ENCODE assay signal across 19 mouse cellular contexts in the genomic region with DNA sequence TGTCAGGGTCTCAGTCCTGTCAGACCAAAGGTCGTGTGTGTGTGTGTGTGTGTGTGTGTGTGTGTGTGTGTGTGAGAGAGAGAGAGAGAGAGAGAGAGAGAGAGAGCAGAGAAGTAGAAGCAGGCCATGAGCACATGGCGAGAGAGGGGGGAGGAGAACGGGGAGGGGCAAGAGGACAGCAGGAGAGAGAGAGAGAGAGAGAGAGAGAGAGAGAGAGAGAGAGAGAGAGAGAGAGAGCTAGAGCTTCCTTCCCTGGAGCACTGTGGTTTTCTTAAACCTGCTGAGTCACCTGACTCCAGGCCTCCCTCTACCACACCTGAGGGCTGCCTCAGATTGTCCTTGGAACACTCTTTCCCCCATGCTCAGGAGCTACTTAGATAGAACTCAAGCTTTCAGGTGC. TPM values are rescaled to one million over a fixed set of nuclear protein-coding genes. Genes with fewer than 3 reads are reported as not detected.
DNase-seq lines count a peak whose midpoint lies in the region; ATAC-seq and TF ChIP-seq lines count a peak whose summit lies in the region.
"Not testable (repeated sequence)": the region's sequence is repeated elsewhere in the genome, so short reads cannot be mapped to it uniquely, and the experiment has no call there.
"Had no signal": no experiment of that assay in that cellular context is flagged by ENCODE, and none has a peak within 500 bp of the region (broad histone marks: within the 10 kb centered on the region; RNA-seq: fewer than 3 reads in every experiment).

No protein-coding gene starts in this region.

- H3K9ac ChIP-seq in heart, embryonic 13.5 days, result 0 out of 2 replicates have a peak overlapping the region, but pooled peaks have one; percentile 67
- H3K9ac ChIP-seq in intestine, embryonic 15.5 days, result not testable (repeated sequence)
- H3K9ac ChIP-seq in liver, embryonic 11.5 days (ENCODE audit: low read depth, low read length), result peak overlapping the region; percentile 66

- TF ChIP-seq CTCF in G1E (IDR thresholded peaks at IDR 0.05; ENCODE audit: low read depth, low read length), result not testable (repeated sequence)

- peaks cover 82% of the 10 kb centered on the region for H3K4me1 ChIP-seq in G1E (ENCODE audit: insufficient read depth, low read depth, low read length)
- peaks cover 49% of the 10 kb centered on the region for H3K4me1 ChIP-seq in embryonic facial prominence, embryonic 10.5 days
- peaks cover 52% of the 10 kb centered on the region for H3K4me1 ChIP-seq in heart, embryonic 13.5 days
- not testable (repeated sequence) for H3K4me1 ChIP-seq in intestine, embryonic 15.5 days (replicated peaks)
- H3K4me1 ChIP-seq in liver, embryonic 11.5 days (replicated peaks; ENCODE audit: control insufficient read depth, insufficient read depth, low read length), result peaks cover 46% of the 10 kb centered on the region

- WGBS in embryonic facial prominence, embryonic 10.5 days, result 35% methylated on average over 3 of the region's 3 CpGs
- WGBS in heart, embryonic 13.5 days, result 11% methylated on average over 3 of the region's 3 CpGs
- WGBS in intestine, embryonic 15.5 days, result 26% methylated on average over 3 of the region's 3 CpGs
- WGBS in liver, embryonic 11.5 days, result 14% methylated on average over 2 of the region's 3 CpGs

- not testable (repeated sequence) for H3K27me3 ChIP-seq in G1E (ENCODE audit: insufficient read depth, low read length); embryonic facial prominence, embryonic 10.5 days (replicated peaks; ENCODE audit: low read depth, poor library complexity, severe bottlenecking); heart, embryonic 13.5 days (replicated peaks); intestine, embryonic 15.5 days (replicated peaks); liver, embryonic 11.5 days (replicated peaks; ENCODE audit: control insufficient read depth, insufficient read depth, low read length)

- peak; percentile 24; the same call in 1 of the 2 replicates for ATAC-seq in G1E (ENCODE audit: extremely low read depth, insufficient number of reproducible peaks, low FRiP score, poor library complexity, severe bottlenecking)
- not testable (repeated sequence) for ATAC-seq in heart, embryonic 13.5 days (ENCODE audit: extremely low read depth, insufficient number of reproducible peaks, low FRiP score, low TSS enrichment); liver, embryonic 11.5 days (replicated peaks; ENCODE audit: low FRiP score)
- ATAC-seq in intestine, embryonic 15.5 days, result peak; percentile 54
- ATAC-seq in megakaryocyte, adult 5-6 weeks (ENCODE audit: poor library complexity, severe bottlenecking), result 0 out of 2 replicates have a peak, but pooled peaks have one; percentile 9

- not testable (repeated sequence) for H3K9me3 ChIP-seq in G1E (replicated peaks); embryonic facial prominence, embryonic 10.5 days; heart, embryonic 13.5 days; intestine, embryonic 15.5 days; liver, embryonic 11.5 days (ENCODE audit: control insufficient read depth, low read length)

- H3K27ac ChIP-seq in embryonic facial prominence, embryonic 10.5 days (replicated peaks), result peak overlapping the region; percentile 74
- H3K27ac ChIP-seq in heart, embryonic 13.5 days (replicated peaks), result peak overlapping the region; percentile 33; the same call in 1 of the 2 replicates
- 0 out of 2 replicates have a peak overlapping the region, but pooled peaks have one; percentile 36 for H3K27ac ChIP-seq in intestine, embryonic 15.5 days
- H3K27ac ChIP-seq in liver, embryonic 11.5 days (ENCODE audit: low read depth, low read length), result peak overlapping the region; percentile 78

- DNase-seq in A20 (ENCODE audit: low read depth, low spot score) (peak; percentile 39), G1E (ENCODE audit: low spot score) (peak; percentile 44)
- DNase-seq in embryonic facial prominence, embryonic 10.5 days (ENCODE audit: low spot score); liver, embryonic 11.5 days (ENCODE audit: low spot score): not testable (repeated sequence)
- DNase-seq in thymus, postnatal 0 days (ENCODE audit: low spot score), result peak; percentile 29

- peak overlapping the region; percentile 60; the same call in 1 of the 2 replicates for H3K4me3 ChIP-seq in G1E (ENCODE audit: low read depth, low read length)
- H3K4me3 ChIP-seq in embryonic facial prominence, embryonic 10.5 days; heart, embryonic 13.5 days; intestine, embryonic 15.5 days (replicated peaks); liver, embryonic 11.5 days (ENCODE audit: low read depth, low read length): not testable (repeated sequence)

- not testable (repeated sequence) for H3K4me2 ChIP-seq in heart, embryonic 13.5 days; intestine, embryonic 15.5 days (replicated peaks)
- peak overlapping the region; percentile 24; the same call in 1 of the 2 replicates for H3K4me2 ChIP-seq in liver, embryonic 11.5 days

- not testable (repeated sequence) for H3K36me3 ChIP-seq in G1E (replicated peaks); embryonic facial prominence, embryonic 10.5 days (replicated peaks); heart, embryonic 13.5 days; intestine, embryonic 15.5 days; liver, embryonic 11.5 days (ENCODE audit: control insufficient read depth, insufficient read depth, low read length)

RNA-seq across cellular contexts. Expression of a gene that starts 1.2 kb away (rescaled TPM):
- total RNA-seq in G1E (2014; fragmentation: Nextera tagmentation) (1,636 and 2,110 TPM in 2 replicates), G1E (2017) (2,016 and 2,418 TPM in 2 replicates)
- polyA plus RNA-seq in G1E (2012), result 197 and 458 TPM in 2 replicates
- polyA plus RNA-seq in embryonic facial prominence, embryonic 10.5 days (2016; fragmentation: Nextera tagmentation; extraction: Ambion mirVana), result 1,072 and 1,177 TPM in 2 replicates
- polyA plus RNA-seq in heart, embryonic 13.5 days (2015; fragmentation: Nextera tagmentation; extraction: Ambion mirVana), result 698 and 779 TPM in 2 replicates
- polyA plus RNA-seq in intestine, embryonic 15.5 days (2015; fragmentation: Nextera tagmentation; extraction: Ambion mirVana), result 887 and 955 TPM in 2 replicates
- polyA plus RNA-seq in liver, embryonic 11.5 days (2014; fragmentation: Nextera tagmentation; extraction: Ambion mirVana), result 1,759 and 1,828 TPM in 2 replicates
- 343 and 353 TPM in 2 replicates for total RNA-seq in megakaryocyte, adult 5-6 weeks (2015)
- total RNA-seq in megakaryocyte, adult 5-6 weeks (2017), result 494 and 587 TPM in 2 replicates
- 690 and 768 TPM in 2 replicates for polyA plus RNA-seq in thymus, postnatal 0 days (2015; fragmentation: Nextera tagmentation; extraction: Ambion mirVana)

RNA-seq across cellular contexts. Expression of a gene that starts 18.9 kb away (rescaled TPM):
- total RNA-seq in G1E (2014; fragmentation: Nextera tagmentation) (not detected in 2 replicates), G1E (2017) (0.17 TPM in 1 of 2 replicates, not detected in the other)
- polyA plus RNA-seq in G1E (2012), result not detected in 2 replicates
- 0.16 TPM in 1 of 2 replicates, not detected in the other for polyA plus RNA-seq in embryonic facial prominence, embryonic 10.5 days (2016; fragmentation: Nextera tagmentation; extraction: Ambion mirVana)
- not detected in 2 replicates for polyA plus RNA-seq in heart, embryonic 13.5 days (2015; fragmentation: Nextera tagmentation; extraction: Ambion mirVana)
- not detected in 2 replicates for polyA plus RNA-seq in intestine, embryonic 15.5 days (2015; fragmentation: Nextera tagmentation; extraction: Ambion mirVana)
- polyA plus RNA-seq in liver, embryonic 11.5 days (2014; fragmentation: Nextera tagmentation; extraction: Ambion mirVana), result not detected in 2 replicates
- total RNA-seq in megakaryocyte, adult 5-6 weeks (2015), result not detected in 2 replicates
- total RNA-seq in megakaryocyte, adult 5-6 weeks (2017), result not detected in 2 replicates
- polyA plus RNA-seq in thymus, postnatal 0 days (2015; fragmentation: Nextera tagmentation; extraction: Ambion mirVana), result not detected in 2 replicates
- total RNA-seq: adrenal gland, adult 8-10 months; gastrocnemius, postnatal 36 days; left cerebral cortex, adult 8-10 months; monocyte, adult 5-6 weeks had no signal
- polyA plus RNA-seq: brain, embryonic 14.5 days; heart, embryonic 14.5 days; kidney, postnatal 0 days; limb, embryonic 12.5 days; lung, embryonic 15.5 days; neural tube, embryonic 12.5 days; urinary bladder, adult 2 months had no signal

RNA-seq across cellular contexts. Expression of a gene that starts 36.4 kb away (rescaled TPM):
- 28.5 and 36.9 TPM in 2 replicates for total RNA-seq in G1E (2014; fragmentation: Nextera tagmentation)
- 47.1 and 47.7 TPM in 2 replicates for total RNA-seq in G1E (2017)
- 8.1 and 16.4 TPM in 2 replicates for polyA plus RNA-seq in G1E (2012)
- polyA plus RNA-seq in embryonic facial prominence, embryonic 10.5 days (2016; fragmentation: Nextera tagmentation; extraction: Ambion mirVana), result 22.4 and 24.1 TPM in 2 replicates
- polyA plus RNA-seq in heart, embryonic 13.5 days (2015; fragmentation: Nextera tagmentation; extraction: Ambion mirVana), result 14.3 and 14.5 TPM in 2 replicates
- 19.8 and 21.7 TPM in 2 replicates for polyA plus RNA-seq in intestine, embryonic 15.5 days (2015; fragmentation: Nextera tagmentation; extraction: Ambion mirVana)
- polyA plus RNA-seq in liver, embryonic 11.5 days (2014; fragmentation: Nextera tagmentation; extraction: Ambion mirVana), result 17.7 and 18.2 TPM in 2 replicates
- 24.2 and 24.7 TPM in 2 replicates for total RNA-seq in megakaryocyte, adult 5-6 weeks (2015)
- 28.5 and 37.5 TPM in 2 replicates for total RNA-seq in megakaryocyte, adult 5-6 weeks (2017)
- 22.3 and 24.8 TPM in 2 replicates for polyA plus RNA-seq in thymus, postnatal 0 days (2015; fragmentation: Nextera tagmentation; extraction: Ambion mirVana)
